Mouse (Mus musculus) central nervous system, embryonic 11.5 days (tissue): Measurements from ENCODE around the gene Olfr1416. TPM values are rescaled to one million over a fixed set of nuclear protein-coding genes. Genes with fewer than 3 reads are reported as not detected.

ENCODE experiments used
- polyA plus RNA-seq: library from polyadenylated mRNA; depleted of rRNA; stranded (reverse); fragments of >200 nt; gene quantifications from 2 replicates; pipeline ENCODE4 v1.2.3, GENCODE M21; 2012; rRNA removed

The Olfr1416 gene
- not detected in 2 replicates for polyA plus RNA-seq

DNA sequence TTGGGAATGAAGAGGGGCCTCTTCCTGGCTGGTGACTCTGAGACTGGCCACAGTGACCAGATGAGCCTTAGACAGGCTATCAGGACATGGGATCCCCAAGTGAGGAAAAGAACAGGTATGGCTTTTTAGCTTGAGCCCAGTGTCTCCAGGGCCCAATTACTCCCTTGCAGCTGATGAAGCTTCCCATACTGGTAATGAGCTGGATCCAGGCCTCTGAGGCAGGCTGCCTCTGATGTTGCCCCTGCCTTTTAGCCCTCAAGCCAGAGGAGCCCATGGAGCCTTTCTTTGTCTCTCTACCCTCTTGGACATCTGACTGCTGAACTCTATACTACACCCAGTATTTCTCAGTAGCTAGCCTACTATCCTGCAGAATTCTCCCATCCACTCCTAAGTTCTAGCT is at the start of gene Olfr1416:
Olfr1416 (minus strand) TSS at position 101 of the 400 bp plus-strand sequence.

DNA sequence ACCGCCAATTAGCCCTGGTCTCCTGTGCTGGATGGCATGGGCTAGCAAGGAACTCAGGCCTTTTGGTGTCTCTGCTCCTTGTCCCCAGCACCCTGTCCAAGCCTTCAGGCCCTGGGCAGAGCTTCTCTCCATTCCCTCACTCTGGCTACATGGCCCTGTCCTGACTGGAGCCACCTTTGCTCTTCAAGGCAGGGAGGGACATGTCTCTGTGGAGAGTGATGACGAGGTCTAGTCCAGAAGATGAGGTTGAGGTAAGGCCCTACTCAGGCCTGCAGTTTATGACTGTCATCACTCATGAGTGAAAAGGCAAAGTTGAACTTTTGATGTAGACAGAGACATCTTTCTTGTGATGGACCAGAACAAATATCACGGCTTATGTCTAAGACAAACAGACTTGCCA is 33.6 kb upstream of the Olfr1416 start, which contains the start of gene Olfr1414:
Olfr1414 (minus strand) TSS at position 101 of the 400 bp plus-strand sequence.

DNA sequence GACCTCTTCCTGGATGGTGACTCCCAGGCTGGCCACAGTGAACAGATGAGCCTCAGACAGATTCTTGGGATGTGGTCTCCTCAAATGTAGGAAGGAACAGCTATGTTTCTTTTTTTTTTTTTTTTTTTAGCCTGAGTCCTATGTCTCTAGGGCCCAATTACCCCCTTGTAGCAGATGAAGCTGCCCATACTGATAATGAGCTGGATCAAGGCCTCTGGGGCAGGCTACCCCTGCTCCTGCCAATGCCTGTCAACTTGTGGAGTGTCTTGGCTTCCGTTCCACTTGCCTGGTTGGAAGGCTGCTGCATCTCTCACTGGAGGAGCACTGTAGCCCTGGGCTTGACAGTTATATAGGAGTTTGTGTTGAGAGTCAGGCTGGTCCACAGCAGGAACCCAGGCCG is 11.1 kb upstream of the Olfr1416 start, which contains the start of gene Olfr1415:
Olfr1415 (minus strand) TSS at position 101 of the 400 bp plus-strand sequence.

DNA sequence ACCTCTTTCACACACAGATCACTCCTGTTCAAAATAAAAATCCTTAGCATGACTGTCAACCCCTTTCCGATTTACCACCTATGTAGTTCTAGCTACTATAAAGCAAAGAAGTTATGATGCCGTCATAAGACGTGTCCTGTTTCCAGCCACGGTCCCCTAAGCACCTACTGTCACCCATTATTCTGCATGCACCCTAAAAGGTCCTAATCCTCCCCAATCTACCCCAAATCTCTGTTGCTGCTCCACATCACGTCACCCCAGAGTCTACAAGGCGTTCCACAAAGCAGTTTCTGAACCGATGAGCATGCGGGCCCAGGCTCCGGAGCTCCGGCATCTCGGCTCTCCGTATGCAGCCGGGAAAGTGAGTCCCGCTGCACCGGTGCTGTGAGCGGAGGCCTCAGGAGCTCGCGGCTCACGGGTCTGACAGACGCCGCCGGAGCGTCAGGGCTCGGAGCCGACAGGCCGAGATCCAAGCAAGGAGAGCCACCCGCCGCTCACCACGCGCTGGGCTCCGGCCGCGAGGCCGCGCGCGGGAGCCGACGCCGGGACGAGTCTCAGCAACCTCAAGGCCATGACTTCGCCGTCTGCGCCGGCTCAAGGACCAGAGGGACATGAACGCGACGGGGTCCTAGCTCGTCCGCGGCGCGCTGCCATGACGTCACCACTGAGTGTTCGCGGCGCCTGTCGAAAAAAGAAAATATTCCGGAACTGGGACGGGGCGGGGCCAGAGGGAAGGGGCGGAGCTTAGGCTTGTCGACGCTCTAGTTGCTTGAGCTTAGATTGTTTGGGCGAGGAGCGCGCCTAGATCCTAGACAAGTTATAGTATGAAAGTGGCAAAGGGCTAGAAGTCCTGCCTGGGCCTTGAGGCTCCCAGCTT is 11.5 kb downstream of the Olfr1416 start, which contains the start of gene Ndufa10:
Ndufa10 (minus strand) TSS at position 696 of the 877 bp plus-strand sequence.

Other genes starting within 250 kb of the Olfr1416 start
- 92.3 and 187 TPM in 2 replicates for gene Ndufa10, start 11.3 kb downstream of the Olfr1416 start, polyA plus RNA-seq
- gene Olfr1415, start 11.0 kb upstream of the Olfr1416 start, polyA plus RNA-seq = not detected in 2 replicates
- not detected in 2 replicates for gene Olfr1414, start 33.5 kb upstream of the Olfr1416 start, polyA plus RNA-seq
- not detected in 2 replicates for gene Olfr1413, start 86.2 kb upstream of the Olfr1416 start, polyA plus RNA-seq
- gene Olfr1412, start 100.7 kb upstream of the Olfr1416 start, polyA plus RNA-seq = not detected in 2 replicates
- gene Olfr1411, start 109.3 kb upstream of the Olfr1416 start, polyA plus RNA-seq = not detected in 2 replicates
- gene Olfr1410, start 120.7 kb upstream of the Olfr1416 start, polyA plus RNA-seq = not detected in 2 replicates
- 0.08 and 0.09 TPM in 2 replicates for gene Olfr12, start 132.7 kb upstream of the Olfr1416 start, polyA plus RNA-seq
- gene Cops9, start 156.9 kb upstream of the Olfr1416 start, polyA plus RNA-seq = 242 and 368 TPM in 2 replicates
- 0.11 and 0.12 TPM in 2 replicates for gene Otos, start 163.7 kb upstream of the Olfr1416 start, polyA plus RNA-seq